Mouse (Mus musculus): ENCODE measurements around the gene Tgfa.

Tgfa gene

GRCm38 (mm10) chr6:86222381-86222780, 27.4 kb downstream of the Tgfa start:
- no peak for DNase-seq (ENCODE audit: low spot score in 2 of 2)

GRCm38 (mm10) chr6:86225604-86226003, 30.6 kb downstream of the Tgfa start:
- DNase-seq (ENCODE audit: low spot score in 2 of 2) = no peak

GRCm38 (mm10) chr6:86232367-86232766, 37.3 kb downstream of the Tgfa start:
- no peak for DNase-seq (ENCODE audit: low spot score in 2 of 2)

- no peak for DNase-seq (ENCODE audit: low spot score in 2 of 2)
These were observed 38.7 kb downstream of the Tgfa start for GRCm38 (mm10) chr6:86233512-86234430.

- no peak for DNase-seq (ENCODE audit: low spot score in 2 of 2)
These were observed 49.8 kb downstream of the Tgfa start for GRCm38 (mm10) chr6:86244866-86245265.

GRCm38 (mm10) chr6:86245965-86246364, 50.9 kb downstream of the Tgfa start:
- no peak for DNase-seq (ENCODE audit: low spot score in 2 of 2)

GRCm38 (mm10) chr6:86248562-86248961, 53.5 kb downstream of the Tgfa start:
- DNase-seq (ENCODE audit: low spot score in 2 of 2) = no peak

GRCm38 (mm10) chr6:86249042-86249441, 54.0 kb downstream of the Tgfa start:
- no peak for DNase-seq (ENCODE audit: low spot score in 2 of 2)

GRCm38 (mm10) chr6:86250236-86250635, 55.2 kb downstream of the Tgfa start:
- DNase-seq (ENCODE audit: low spot score in 2 of 2) = no peak

GRCm38 (mm10) chr6:86250830-86251229, 55.8 kb downstream of the Tgfa start:
- no peak for DNase-seq (ENCODE audit: low spot score in 2 of 2)

- DNase-seq (ENCODE audit: low spot score in 2 of 2) = no peak
These were observed 57.4 kb downstream of the Tgfa start for GRCm38 (mm10) chr6:86252176-86253125.

- DNase-seq (ENCODE audit: low spot score in 2 of 2) = no peak
These were observed 60.9 kb downstream of the Tgfa start for GRCm38 (mm10) chr6:86255899-86256298.

- no peak for DNase-seq (ENCODE audit: low spot score in 2 of 2)
These were observed 64.2 kb downstream of the Tgfa start for GRCm38 (mm10) chr6:86259242-86259641.

- DNase-seq (ENCODE audit: low spot score in 2 of 2) = no peak
These were observed 65.5 kb downstream of the Tgfa start for GRCm38 (mm10) chr6:86260322-86261050.

GRCm38 (mm10) chr6:86266786-86267185, 71.8 kb downstream of the Tgfa start:
- no peak for DNase-seq (ENCODE audit: low spot score in 2 of 2)

- DNase-seq (ENCODE audit: low spot score in 2 of 2) = no peak
These were observed 75.5 kb downstream of the Tgfa start for GRCm38 (mm10) chr6:86270373-86271068.

GRCm38 (mm10) chr6:86271130-86271529, 76.1 kb downstream of the Tgfa start:
- DNase-seq (ENCODE audit: low spot score in 2 of 2) = no peak

- DNase-seq (ENCODE audit: low spot score in 2 of 2) = no peak
These were observed 80.7 kb downstream of the Tgfa start for GRCm38 (mm10) chr6:86275704-86276103.

GRCm38 (mm10) chr6:86276816-86277215, 81.8 kb downstream of the Tgfa start:
- DNase-seq (ENCODE audit: low spot score in 2 of 2) = no peak

GRCm38 (mm10) chr6:86277620-86278019, 82.6 kb downstream of the Tgfa start:
- no peak for DNase-seq (ENCODE audit: low spot score in 2 of 2)

- no peak for DNase-seq (ENCODE audit: low spot score in 2 of 2)
These were observed 86.7 kb downstream of the Tgfa start for GRCm38 (mm10) chr6:86281573-86282210.

All from heart, adult 9 months (tissue).